Mouse (Mus musculus) hindbrain, embryonic 16.5 days (tissue): ENCODE data around the gene Rapsn. TPM values are rescaled to one million over a fixed set of nuclear protein-coding genes. Genes with fewer than 3 reads are reported as not detected.
"Not testable (repeated sequence)": the region's sequence is repeated elsewhere in the genome, so short reads cannot be mapped to it uniquely, and the experiment has no call there.

ENCODE experiments used
- ATAC-seq: fragments of 200-750 bp; cut with Nextera tagmentation; 2 replicates; pipeline ENCODE4 v1.8.0; 2017; ENCODE audit warnings: moderate TSS enrichment, moderate library complexity
- H3K27ac ChIP-seq: fragments of 300-500 bp; sonication (generic); 2 replicates; pipeline ENCODE4 v1.5.1; 2014; ENCODE audit warnings: low read depth, mild to moderate bottlenecking, control low read depth, low read length, moderate library complexity
- H3K27me3 ChIP-seq: fragments of 300-500 bp; sonication (generic); replicated peaks from 2 replicates; pipeline ENCODE4 v1.6.1; 2014; ENCODE audit warnings: low read length; ENCODE audit not compliant: control insufficient read depth, insufficient read depth
- H3K36me3 ChIP-seq: fragments of 300-500 bp; sonication (generic); 2 replicates; pipeline ENCODE4 v1.6.1; 2014; ENCODE audit warnings: mild to moderate bottlenecking, low read length, moderate library complexity, mixed read lengths; ENCODE audit not compliant: control insufficient read depth, insufficient read depth
- H3K4me1 ChIP-seq: fragments of 300-500 bp; sonication (generic); 2 replicates; pipeline ENCODE4 v1.6.1; 2014; ENCODE audit warnings: low read depth, low read length; ENCODE audit not compliant: control insufficient read depth, insufficient read depth
- H3K4me2 ChIP-seq: fragments of 300-500 bp; sonication (generic); 2 replicates; pipeline ENCODE4 v1.6.1; 2014; ENCODE audit warnings: mild to moderate bottlenecking, low read length, control low read depth, moderate library complexity
- H3K4me3 ChIP-seq: fragments of 300-500 bp; sonication (generic); 2 replicates; pipeline ENCODE4 v1.5.1; 2014; ENCODE audit warnings: mild to moderate bottlenecking, low read length, control low read depth, moderate library complexity
- H3K9ac ChIP-seq: fragments of 300-500 bp; sonication (generic); 2 replicates; pipeline ENCODE4 v1.6.1; 2014; ENCODE audit warnings: low read depth, mild to moderate bottlenecking, control low read depth, low read length, moderate library complexity
- H3K9me3 ChIP-seq: fragments of 300-500 bp; sonication (generic); 2 replicates; pipeline ENCODE4 v1.6.1; 2014; ENCODE audit warnings: mild to moderate bottlenecking, low read length, moderate library complexity; ENCODE audit not compliant: control insufficient read depth
- WGBS: fragments of 180-500 bp; shearing (Covaris S2); extraction: QIAGEN DNeasy Blood & Tissue Kit; methylation state at CpG from one replicate; pipeline ENCODE4 v1.1.7; 2014; 5-methylcytosine and 5-hydroxymethylcytosine counted together
- polyA plus RNA-seq: library from polyadenylated mRNA; unstranded; fragments of >200 nt; fragmentation: Nextera tagmentation; extraction: Ambion mirVana; gene quantifications from 2 replicates; pipeline ENCODE4 v1.2.1, GENCODE M21; 2015

Gene Rapsn
- polyA plus RNA-seq, 1 experiment from 2014 or later: 1.1 TPM

- H3K4me1 ChIP-seq, H3K9ac ChIP-seq, H3K4me3 ChIP-seq, ATAC-seq, H3K9me3 ChIP-seq, H3K27ac ChIP-seq, H3K4me2 ChIP-seq, H3K36me3 ChIP-seq, H3K27me3 ChIP-seq: not testable (repeated sequence)
- WGBS: 88% methylated on average over 1 of the region's 1 CpGs
Observed at GRCm38 (mm10) chr2:91045805-91046204, 10.4 kb downstream of the Rapsn start.

DNA sequence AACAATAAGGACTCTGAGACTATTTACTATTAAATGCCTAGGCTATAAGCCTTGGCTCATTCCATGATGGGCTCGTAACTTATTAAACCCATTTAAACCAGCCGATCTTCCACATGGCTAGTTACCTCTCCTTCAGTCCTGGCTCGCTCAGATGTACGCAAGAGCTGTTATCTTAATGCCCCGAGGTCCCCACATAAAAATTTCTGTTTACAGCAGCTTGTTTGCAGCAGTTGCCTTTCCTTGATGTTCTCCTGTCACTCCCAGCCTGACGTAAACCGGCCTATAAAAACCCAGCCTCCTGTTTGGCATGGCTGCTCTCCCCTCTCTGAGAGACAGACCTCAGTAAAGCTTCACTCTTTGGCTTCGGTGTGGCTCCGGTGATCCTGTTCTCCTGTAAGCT is 11.9 kb downstream of the Rapsn start:
- WGBS: 77% methylated on average over 9 of the region's 9 CpGs
- Histone ChIP-seq H3K4me1 (no peaks in the 10 kb centered on the region), H3K27me3 (no peaks in the 10 kb centered on the region), H3K4me3 (no peak overlapping the region), H3K27ac (no peak overlapping the region), H3K36me3 (no peaks in the 10 kb centered on the region), H3K9me3 (no peaks in the 10 kb centered on the region), H3K4me2 (no peak overlapping the region), H3K9ac (no peak overlapping the region)
- ATAC-seq: no peak

- Histone ChIP-seq H3K9me3 (no peaks in the 10 kb centered on the region), H3K4me3 (no peak overlapping the region), H3K36me3 (peaks cover 12% of the 10 kb centered on the region), H3K27ac (no peak overlapping the region), H3K4me2 (no peak overlapping the region), H3K27me3 (no peaks in the 10 kb centered on the region), H3K9ac (no peak overlapping the region), H3K4me1 (peaks cover 11% of the 10 kb centered on the region)
- ATAC-seq: no peak
- WGBS: 85% methylated on average over 3 of the region's 3 CpGs
Observed at GRCm38 (mm10) chr2:91051917-91052316, 16.5 kb downstream of the Rapsn start.

- Histone ChIP-seq H3K9ac (no peak overlapping the region), H3K36me3 (peaks cover 20% of the 10 kb centered on the region), H3K4me1 (peaks cover 11% of the 10 kb centered on the region), H3K4me2 (peak overlapping the region; percentile 61), H3K27ac (no peak overlapping the region), H3K27me3 (no peaks in the 10 kb centered on the region), H3K4me3 (no peak overlapping the region), H3K9me3 (no peaks in the 10 kb centered on the region)
- ATAC-seq: no peak
- WGBS: 56% methylated on average over 2 of the region's 2 CpGs
Observed at GRCm38 (mm10) chr2:91052752-91053151, 17.3 kb downstream of the Rapsn start.

- Histone ChIP-seq H3K27ac (no peak overlapping the region), H3K4me3 (peak overlapping the region; percentile 68), H3K9ac (peak overlapping the region; percentile 53), H3K27me3 (no peaks in the 10 kb centered on the region), H3K4me2 (peak overlapping the region; percentile 61), H3K36me3 (peaks cover 25% of the 10 kb centered on the region), H3K4me1 (peaks cover 11% of the 10 kb centered on the region), H3K9me3 (no peaks in the 10 kb centered on the region)
- WGBS: 0% methylated on average over 6 of the region's 6 CpGs
- ATAC-seq: peak; percentile 69
Observed at GRCm38 (mm10) chr2:91053181-91053933, 17.9 kb downstream of the Rapsn start.

DNA sequence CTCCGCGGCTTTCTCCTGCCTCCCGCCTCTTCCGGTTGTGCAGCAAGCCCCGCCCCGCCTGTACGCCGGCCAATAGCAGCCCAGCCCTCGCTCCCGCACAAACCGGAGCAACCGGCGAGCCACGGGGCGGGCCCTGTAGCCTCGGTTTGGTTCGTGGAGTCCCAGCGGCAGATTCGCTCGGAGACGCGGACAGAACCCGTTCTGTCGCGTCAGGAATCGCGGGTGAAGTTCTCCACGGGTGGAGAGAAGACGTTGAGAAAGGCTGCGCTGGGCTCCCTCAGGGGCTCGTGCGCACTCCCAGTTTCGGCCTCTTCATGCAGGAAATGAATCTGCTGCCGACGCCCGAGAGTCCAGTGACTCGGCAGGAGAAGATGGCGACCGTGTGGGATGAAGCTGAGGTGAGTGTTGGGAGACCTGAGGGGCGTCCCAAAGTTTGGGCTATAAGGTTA is 18.5 kb downstream of the Rapsn start, which contains the start of gene Psmc3:
Gene Psmc3, plus strand, starts transcription at position 76 of the 449 bp plus-strand sequence.
- WGBS: under 1% methylated on average over 40 of the region's 40 CpGs
- H3K4me2 ChIP-seq: peak within 1 kb of the TSS; percentile 96
- peak within 1 kb of the TSS; percentile 80 for H3K9ac ChIP-seq
- ATAC-seq: peak; percentile 99
- peaks cover 29% of the 10 kb centered on the region for H3K36me3 ChIP-seq
- H3K4me3 ChIP-seq: peak within 1 kb of the TSS; percentile 68
- H3K27me3 ChIP-seq: no peaks in the 10 kb centered on the region
- peaks cover 11% of the 10 kb centered on the region for H3K4me1 ChIP-seq
- H3K9me3 ChIP-seq: no peaks in the 10 kb centered on the region
- peak within 1 kb of the TSS; percentile 94 for H3K27ac ChIP-seq

- H3K9ac ChIP-seq: no peak overlapping the region
- no peaks in the 10 kb centered on the region for H3K27me3 ChIP-seq
- H3K9me3 ChIP-seq: no peaks in the 10 kb centered on the region
- H3K4me1 ChIP-seq: peaks cover 9% of the 10 kb centered on the region
- no peak overlapping the region for H3K4me2 ChIP-seq
- 84% methylated on average over 5 of the region's 5 CpGs for WGBS
- H3K4me3 ChIP-seq: no peak overlapping the region
- no peak overlapping the region for H3K27ac ChIP-seq
- no peak for ATAC-seq
- peaks cover 51% of the 10 kb centered on the region for H3K36me3 ChIP-seq
Observed at GRCm38 (mm10) chr2:91058435-91058834, 23.0 kb downstream of the Rapsn start.

- Histone ChIP-seq H3K4me1 (peaks cover 9% of the 10 kb centered on the region), H3K27me3 (no peaks in the 10 kb centered on the region), H3K9ac (no peak overlapping the region), H3K4me2 (no peak overlapping the region), H3K9me3 (no peaks in the 10 kb centered on the region), H3K27ac (no peak overlapping the region), H3K36me3 (peaks cover 57% of the 10 kb centered on the region), H3K4me3 (no peak overlapping the region)
- no peak for ATAC-seq
- WGBS: 96% methylated on average over 2 of the region's 2 CpGs
Observed at GRCm38 (mm10) chr2:91059376-91059775, 24.0 kb downstream of the Rapsn start.

GRCm38 (mm10) chr2:91060544-91061355 is 25.3 kb downstream of the Rapsn start:
- H3K4me3 ChIP-seq: no peak overlapping the region
- no peaks in the 10 kb centered on the region for H3K27me3 ChIP-seq
- H3K4me2 ChIP-seq: no peak overlapping the region
- H3K9me3 ChIP-seq: no peaks in the 10 kb centered on the region
- H3K36me3 ChIP-seq: peaks cover 57% of the 10 kb centered on the region
- WGBS: 81% methylated on average over 10 of the region's 10 CpGs
- no peak overlapping the region for H3K27ac ChIP-seq
- peak; percentile 38; the same call in 1 of the 2 replicates for ATAC-seq
- H3K9ac ChIP-seq: no peak overlapping the region
- H3K4me1 ChIP-seq: no peaks in the 10 kb centered on the region
